7 mouse cellular contexts compared by ENCODE assay signal in the genomic region with DNA sequence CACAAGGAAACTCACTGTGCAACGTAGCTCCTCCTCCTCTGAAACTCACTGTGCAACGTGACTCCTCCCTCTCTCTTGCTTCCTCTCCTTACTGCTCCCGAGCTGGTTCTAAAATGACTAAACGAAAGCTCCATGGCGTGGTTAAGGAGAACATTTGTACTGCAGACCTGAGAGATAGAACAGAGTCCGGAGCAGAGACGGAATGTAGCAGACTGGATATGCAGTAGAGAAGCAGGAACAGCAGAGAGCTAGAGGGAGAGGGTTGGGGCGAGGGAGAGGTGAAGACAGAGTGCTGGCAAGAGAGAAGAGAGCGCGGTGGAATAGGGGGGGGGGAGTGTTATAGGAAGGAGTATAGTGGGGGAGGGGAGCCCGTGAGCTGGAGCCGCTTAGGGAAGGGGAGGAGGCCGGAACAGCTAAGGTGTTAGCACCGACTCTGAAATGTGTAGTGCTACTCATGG.
A peak's percentile ranks its signal among the peaks of the same experiment; 100 is the strongest.
DNase-seq lines count a peak whose midpoint lies in the region; ATAC-seq lines count a peak whose summit lies in the region.

No protein-coding gene starts in this region.

- no peaks in the 10 kb centered on the region for H3K4me1 ChIP-seq in lung, embryonic 16.5 days (replicated peaks; ENCODE audit: control insufficient read depth, insufficient read depth, low read length)
- no peaks in the 10 kb centered on the region for H3K4me1 ChIP-seq in embryonic facial prominence, embryonic 11.5 days (ENCODE audit: control insufficient read depth, insufficient read depth, low read length)
- H3K4me1 ChIP-seq in hindbrain, embryonic 16.5 days (ENCODE audit: control insufficient read depth, insufficient read depth, low read depth, low read length) = no peaks in the 10 kb centered on the region; the same call in 1 of the 2 replicates
- peaks cover 3% of the 10 kb centered on the region; the same call in 1 of the 2 replicates for H3K4me1 ChIP-seq in midbrain, embryonic 11.5 days (ENCODE audit: control insufficient read depth, insufficient read depth, low read length)

- H3K27ac ChIP-seq in lung, embryonic 16.5 days (ENCODE audit: low read length) = no peak overlapping the region
- H3K27ac ChIP-seq in embryonic facial prominence, embryonic 11.5 days (replicated peaks; ENCODE audit: low read depth, low read length) = no peak overlapping the region
- no peak overlapping the region for H3K27ac ChIP-seq in hindbrain, embryonic 16.5 days (ENCODE audit: low read depth, low read length)
- H3K27ac ChIP-seq in midbrain, embryonic 11.5 days (ENCODE audit: low read depth, low read length) = no peak overlapping the region

- 3% methylated on average over 14 of the region's 14 CpGs for WGBS in lung, embryonic 16.5 days
- 12% methylated on average over 14 of the region's 14 CpGs for WGBS in embryonic facial prominence, embryonic 11.5 days
- 11% methylated on average over 14 of the region's 14 CpGs for WGBS in hindbrain, embryonic 16.5 days
- 10% methylated on average over 14 of the region's 14 CpGs for WGBS in midbrain, embryonic 11.5 days

- no peaks in the 10 kb centered on the region for H3K27me3 ChIP-seq in lung, embryonic 16.5 days (ENCODE audit: control insufficient read depth, insufficient read depth, low read depth, low read length)
- H3K27me3 ChIP-seq in embryonic facial prominence, embryonic 11.5 days (ENCODE audit: control insufficient read depth, insufficient read depth, low read length) = no peaks in the 10 kb centered on the region
- no peaks in the 10 kb centered on the region for H3K27me3 ChIP-seq in hindbrain, embryonic 16.5 days (replicated peaks; ENCODE audit: control insufficient read depth, insufficient read depth, low read length)
- H3K27me3 ChIP-seq in midbrain, embryonic 11.5 days (ENCODE audit: control insufficient read depth, insufficient read depth, low read length) = no peaks in the 10 kb centered on the region

- H3K36me3 ChIP-seq in lung, embryonic 16.5 days (ENCODE audit: control insufficient read depth, insufficient read depth, low read length) = no peaks in the 10 kb centered on the region
- H3K36me3 ChIP-seq in embryonic facial prominence, embryonic 11.5 days (replicated peaks; ENCODE audit: control insufficient read depth, insufficient read depth, low read depth, low read length) = no peaks in the 10 kb centered on the region
- H3K36me3 ChIP-seq in hindbrain, embryonic 16.5 days (ENCODE audit: control insufficient read depth, insufficient read depth, low read length) = no peaks in the 10 kb centered on the region
- no peaks in the 10 kb centered on the region for H3K36me3 ChIP-seq in midbrain, embryonic 11.5 days (ENCODE audit: control insufficient read depth, insufficient read depth, low read length)

- ATAC-seq in lung, embryonic 16.5 days (ENCODE audit: low read depth) = peak; percentile 74
- peak; percentile 56; the same call in 1 of the 2 replicates for ATAC-seq in embryonic facial prominence, embryonic 11.5 days (replicated peaks; ENCODE audit: insufficient number of reproducible peaks, low FRiP score, low TSS enrichment, low read depth)
- peak; percentile 85 for ATAC-seq in hindbrain, embryonic 16.5 days
- ATAC-seq in midbrain, embryonic 11.5 days (ENCODE audit: low FRiP score) = peak; percentile 54

- peak overlapping the region; percentile 29; the same call in 1 of the 2 replicates for H3K9ac ChIP-seq in lung, embryonic 16.5 days (ENCODE audit: low read length)
- H3K9ac ChIP-seq in embryonic facial prominence, embryonic 11.5 days (replicated peaks; ENCODE audit: low read length) = peak overlapping the region; percentile 25; the same call in 1 of the 2 replicates
- H3K9ac ChIP-seq in hindbrain, embryonic 16.5 days (ENCODE audit: low read depth, low read length) = peak overlapping the region; percentile 30; the same call in 1 of the 2 replicates
- H3K9ac ChIP-seq in midbrain, embryonic 11.5 days (ENCODE audit: low read length) = no peak overlapping the region

- H3K9me3 ChIP-seq in lung, embryonic 16.5 days (ENCODE audit: control insufficient read depth, low read length) = no peaks in the 10 kb centered on the region
- H3K9me3 ChIP-seq in embryonic facial prominence, embryonic 11.5 days (replicated peaks; ENCODE audit: control insufficient read depth, low read length) = no peaks in the 10 kb centered on the region
- no peaks in the 10 kb centered on the region for H3K9me3 ChIP-seq in hindbrain, embryonic 16.5 days (ENCODE audit: control insufficient read depth, low read length)
- H3K9me3 ChIP-seq in midbrain, embryonic 11.5 days (ENCODE audit: control insufficient read depth, low read length) = no peaks in the 10 kb centered on the region

- peak overlapping the region; percentile 57 for H3K4me2 ChIP-seq in lung, embryonic 16.5 days (ENCODE audit: low read depth, low read length)
- H3K4me2 ChIP-seq in embryonic facial prominence, embryonic 11.5 days (ENCODE audit: low read depth, low read length) = peak overlapping the region; percentile 35
- peak overlapping the region; percentile 58 for H3K4me2 ChIP-seq in hindbrain, embryonic 16.5 days (ENCODE audit: low read length)
- H3K4me2 ChIP-seq in midbrain, embryonic 11.5 days = peak overlapping the region; percentile 25; the same call in 1 of the 2 replicates

- DNase-seq in lung, postnatal 10 days = no peak
- peak; percentile 56 for DNase-seq in embryonic facial prominence, embryonic 11.5 days (ENCODE audit: low spot score)
- no peak for DNase-seq in midbrain, embryonic 11.5 days (ENCODE audit: low spot score, missing footprints)
- no peak for DNase-seq in B cell, adult 2 months
- DNase-seq in urinary bladder, postnatal 25 days (ENCODE audit: low spot score) = no peak

- peak overlapping the region; percentile 32 for H3K4me3 ChIP-seq in lung, embryonic 16.5 days (ENCODE audit: low read length)
- peak overlapping the region; percentile 19; the same call in 1 of the 2 replicates for H3K4me3 ChIP-seq in embryonic facial prominence, embryonic 11.5 days (ENCODE audit: low read depth, low read length)
- peak overlapping the region; percentile 26 for H3K4me3 ChIP-seq in hindbrain, embryonic 16.5 days (ENCODE audit: low read length)
- no peak overlapping the region for H3K4me3 ChIP-seq in midbrain, embryonic 11.5 days (ENCODE audit: low read depth, low read length)
